Mouse (Mus musculus) intestine, postnatal 0 days (tissue): ENCODE data around the gene Uvrag. TPM values are rescaled to one million over a fixed set of nuclear protein-coding genes. Genes with fewer than 3 reads are reported as not detected.

Source experiments
- ATAC-seq: fragments of 200-750 bp; cut with Nextera tagmentation; 2 replicates; pipeline ENCODE4 v1.8.0; 2017; ENCODE audit warnings: mild to moderate bottlenecking, moderate TSS enrichment, moderate library complexity
- H3K27ac ChIP-seq: fragments of 300-500 bp; sonication (generic); 2 replicates; pipeline ENCODE4 v1.5.1; 2014; ENCODE audit warnings: mild to moderate bottlenecking, low read depth, low read length, moderate library complexity
- H3K27me3 ChIP-seq: fragments of 300-500 bp; sonication (generic); replicated peaks from 2 replicates; pipeline ENCODE4 v1.6.1; 2014; ENCODE audit warnings: low read length, mixed read lengths; ENCODE audit not compliant: control insufficient read depth, insufficient read depth
- H3K36me3 ChIP-seq: fragments of 300-500 bp; sonication (generic); 2 replicates; pipeline ENCODE4 v1.6.1; 2014; ENCODE audit warnings: mild to moderate bottlenecking, moderate library complexity; ENCODE audit not compliant: control insufficient read depth, insufficient read depth
- H3K4me1 ChIP-seq: fragments of 300-500 bp; sonication (generic); replicated peaks from 2 replicates; pipeline ENCODE4 v1.6.1; 2014; ENCODE audit warnings: antibody characterized with exemption, low read length, mixed read lengths; ENCODE audit not compliant: control insufficient read depth, insufficient read depth
- H3K4me2 ChIP-seq: fragments of 300-500 bp; sonication (generic); replicated peaks from 2 replicates; pipeline ENCODE4 v1.6.1; 2014; ENCODE audit warnings: low read depth, mild to moderate bottlenecking, moderate library complexity
- H3K4me3 ChIP-seq: fragments of 300-500 bp; sonication (generic); 2 replicates; pipeline ENCODE4 v1.5.1; 2014; ENCODE audit warnings: low read depth, low read length
- H3K9ac ChIP-seq: fragments of 300-500 bp; sonication (generic); 2 replicates; pipeline ENCODE4 v1.6.1; 2014; ENCODE audit warnings: mild to moderate bottlenecking, low read depth, low read length
- H3K9me3 ChIP-seq: fragments of 300-500 bp; sonication (generic); 2 replicates; pipeline ENCODE4 v1.6.1; 2016; ENCODE audit warnings: mixed run types; ENCODE audit not compliant: control insufficient read depth
- CTCF ChIP-seq: sonication (generic); IDR thresholded peaks from 2 replicates; pipeline ENCODE4 v1.5.1; 2016; ENCODE audit warnings: low read depth, mild to moderate bottlenecking, control low read depth, antibody characterized with exemption, moderate library complexity
- WGBS: fragments of 180-500 bp; shearing (Covaris S2); extraction: QIAGEN DNeasy Blood & Tissue Kit; methylation state at CpG from one replicate; pipeline ENCODE4 v1.1.7; 2014; 5-methylcytosine and 5-hydroxymethylcytosine counted together
- polyA plus RNA-seq: library from polyadenylated mRNA; unstranded; fragments of >200 nt; fragmentation: Nextera tagmentation; extraction: Ambion mirVana; gene quantifications from 2 replicates; pipeline ENCODE4 v1.2.1, GENCODE M21; 2015

Gene Uvrag
- polyA plus RNA-seq, 1 experiment from 2014 or later: 12.0 TPM

DNA sequence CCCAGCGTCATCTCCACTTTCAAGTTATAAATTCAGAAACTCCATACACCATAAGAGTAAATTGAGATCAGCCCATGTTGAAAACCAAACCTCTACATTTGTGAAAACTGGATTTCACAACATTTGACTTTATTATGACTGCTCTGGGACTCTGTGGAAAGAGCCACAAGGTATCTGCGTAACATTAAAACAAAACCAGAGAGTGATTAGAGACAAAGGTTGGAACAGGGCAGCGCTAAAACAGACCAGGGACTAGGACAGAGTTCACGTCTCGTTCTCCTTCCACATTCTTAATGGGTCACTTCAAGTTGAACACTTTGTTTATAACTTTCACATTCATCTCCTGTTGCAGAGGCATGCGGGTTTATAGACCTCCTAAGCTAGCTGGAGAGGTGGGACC lies 198.2 kb downstream of the Uvrag start:
- Histone ChIP-seq H3K4me3 (no peak overlapping the region), H3K36me3 (no peaks in the 10 kb centered on the region), H3K9ac (no peak overlapping the region), H3K4me1 (no peaks in the 10 kb centered on the region), H3K9me3 (no peaks in the 10 kb centered on the region), H3K4me2 (no peak overlapping the region), H3K27ac (no peak overlapping the region), H3K27me3 (no peaks in the 10 kb centered on the region)
- ATAC-seq: no peak
- WGBS: 44% methylated on average over 6 of the region's 6 CpGs
- TF ChIP-seq CTCF: no peak

- TF ChIP-seq CTCF: no peak
Observed at GRCm38 (mm10) chr7:98939194-98939593, 201.7 kb downstream of the Uvrag start.

GRCm38 (mm10) chr7:98938621-98939020 lies 202.3 kb downstream of the Uvrag start:
- no peaks in the 10 kb centered on the region for H3K27me3 ChIP-seq
- no peak overlapping the region for H3K4me2 ChIP-seq
- no peaks in the 10 kb centered on the region for H3K36me3 ChIP-seq
- WGBS: 88% methylated on average over 7 of the region's 7 CpGs
- TF ChIP-seq CTCF: no peak
- no peaks in the 10 kb centered on the region for H3K4me1 ChIP-seq
- H3K27ac ChIP-seq: no peak overlapping the region
- no peak for ATAC-seq
- H3K9ac ChIP-seq: no peak overlapping the region
- H3K9me3 ChIP-seq: no peaks in the 10 kb centered on the region
- no peak overlapping the region for H3K4me3 ChIP-seq

More at GRCm38 (mm10) chr7:98939194-98939593, 201.7 kb downstream of the Uvrag start:
- no peak overlapping the region for H3K27ac ChIP-seq
- ATAC-seq: no peak
- H3K9ac ChIP-seq: no peak overlapping the region
- H3K4me2 ChIP-seq: no peak overlapping the region
- no peak overlapping the region for H3K4me3 ChIP-seq
- no peaks in the 10 kb centered on the region for H3K27me3 ChIP-seq
- WGBS: 77% methylated on average over 6 of the region's 6 CpGs
- no peaks in the 10 kb centered on the region for H3K4me1 ChIP-seq
- no peaks in the 10 kb centered on the region for H3K36me3 ChIP-seq
- no peaks in the 10 kb centered on the region for H3K9me3 ChIP-seq

GRCm38 (mm10) chr7:98937079-98937813 lies 203.7 kb downstream of the Uvrag start:
- 65% methylated on average over 20 of the region's 20 CpGs for WGBS
- no peak for ATAC-seq
- TF ChIP-seq CTCF: no peak

DNA sequence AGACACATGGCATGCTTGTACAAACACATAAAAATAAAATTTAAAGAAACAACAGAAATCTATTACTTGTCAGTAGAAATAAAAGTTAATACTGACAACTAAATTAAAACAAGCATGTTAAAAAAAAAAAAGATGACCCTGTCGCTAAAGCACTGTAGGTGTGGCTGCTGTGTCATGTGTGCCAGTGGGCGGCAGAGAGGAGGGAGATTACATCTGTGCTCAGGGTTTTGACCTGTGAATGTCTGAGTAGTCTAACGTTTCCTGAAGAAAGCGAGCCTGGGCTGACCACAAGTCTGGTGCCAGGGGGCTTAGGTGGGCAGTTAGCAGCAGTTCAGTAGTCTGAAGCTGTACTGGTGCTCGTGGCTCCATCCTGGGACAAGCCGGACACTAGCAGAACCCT lies 205.2 kb downstream of the Uvrag start:
- no peak overlapping the region for H3K4me3 ChIP-seq
- no peaks in the 10 kb centered on the region for H3K36me3 ChIP-seq
- 78% methylated on average over 6 of the region's 6 CpGs for WGBS
- TF ChIP-seq CTCF: no peak
- no peak for ATAC-seq
- no peaks in the 10 kb centered on the region for H3K4me1 ChIP-seq
- H3K4me2 ChIP-seq: no peak overlapping the region
- no peak overlapping the region for H3K9ac ChIP-seq
- no peak overlapping the region for H3K27ac ChIP-seq
- no peaks in the 10 kb centered on the region for H3K9me3 ChIP-seq
- no peaks in the 10 kb centered on the region for H3K27me3 ChIP-seq

More at GRCm38 (mm10) chr7:98937079-98937813, 203.7 kb downstream of the Uvrag start:
- Histone ChIP-seq H3K9me3 (no peaks in the 10 kb centered on the region), H3K36me3 (no peaks in the 10 kb centered on the region), H3K4me2 (no peak overlapping the region), H3K4me1 (no peaks in the 10 kb centered on the region), H3K9ac (no peak overlapping the region), H3K4me3 (no peak overlapping the region), H3K27me3 (no peaks in the 10 kb centered on the region), H3K27ac (no peak overlapping the region)

DNA sequence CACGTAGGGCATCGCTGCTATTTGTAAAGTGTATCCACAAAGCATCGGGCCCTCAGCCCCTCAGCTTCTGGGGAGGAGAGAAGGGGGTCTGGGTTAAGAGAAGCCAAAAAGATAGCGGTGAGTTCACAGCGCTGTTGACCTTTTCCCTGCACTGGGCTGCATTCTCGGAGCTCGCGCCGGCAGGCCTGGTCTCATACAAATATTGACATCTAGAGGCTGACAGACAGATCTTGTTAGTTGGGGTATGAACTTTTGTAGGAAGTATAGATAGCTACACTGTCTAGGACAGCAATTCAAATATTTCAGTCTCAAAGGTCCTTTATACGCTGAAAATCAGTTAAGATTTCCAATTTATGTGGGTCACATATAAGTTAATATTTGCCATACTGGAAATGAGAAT lies 205.7 kb downstream of the Uvrag start:
- H3K27ac ChIP-seq: no peak overlapping the region
- H3K4me3 ChIP-seq: no peak overlapping the region
- H3K9ac ChIP-seq: no peak overlapping the region
- no peaks in the 10 kb centered on the region for H3K4me1 ChIP-seq
- H3K36me3 ChIP-seq: no peaks in the 10 kb centered on the region
- no peak for TF ChIP-seq CTCF
- 48% methylated on average over 10 of the region's 10 CpGs for WGBS
- H3K9me3 ChIP-seq: no peaks in the 10 kb centered on the region
- H3K4me2 ChIP-seq: no peak overlapping the region
- no peaks in the 10 kb centered on the region for H3K27me3 ChIP-seq
- no peak for ATAC-seq
